Mouse (Mus musculus) activated CD4-positive, CD25-positive, alpha-beta regulatory T cell, adult 9 weeks (primary cell): ENCODE measurements around the gene Tmed1. TPM values are rescaled to one million over a fixed set of nuclear protein-coding genes. Genes with fewer than 3 reads are reported as not detected.

Experiments used
- polyA plus RNA-seq: library from polyadenylated mRNA; unstranded; fragments of 100-300 nt; shearing (Covaris generic); gene quantifications from one replicate; pipeline ENCODE4 v1.2.1, GENCODE M21; 2017

Tmed1 gene
- polyA plus RNA-seq: 6.4 TPM

GRCm38 (mm10) chr9:21509772-21510688 is at the start of gene Tmed1:
TSS of gene Tmed1 (minus strand) at chr9:21510252.

DNA sequence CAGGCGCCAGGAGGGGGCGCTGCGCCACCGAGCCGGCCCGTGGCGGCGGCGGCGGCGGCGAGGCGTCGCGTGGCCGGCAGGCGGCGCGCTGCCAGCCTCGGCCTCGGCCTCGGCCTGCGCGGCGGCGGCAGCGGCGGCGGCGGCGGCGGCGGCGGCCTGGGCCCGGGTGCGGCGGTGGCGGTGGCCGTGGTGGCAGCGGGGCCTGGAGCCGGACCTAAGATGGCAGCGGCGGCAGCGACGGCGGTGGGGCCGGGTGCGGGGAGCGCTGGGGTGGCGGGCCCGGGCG is 36.7 kb upstream of the Tmed1 start, which contains the start of gene Carm1:
Gene Carm1, plus strand, starts transcription at position 106 of the 286 bp plus-strand sequence.

DNA sequence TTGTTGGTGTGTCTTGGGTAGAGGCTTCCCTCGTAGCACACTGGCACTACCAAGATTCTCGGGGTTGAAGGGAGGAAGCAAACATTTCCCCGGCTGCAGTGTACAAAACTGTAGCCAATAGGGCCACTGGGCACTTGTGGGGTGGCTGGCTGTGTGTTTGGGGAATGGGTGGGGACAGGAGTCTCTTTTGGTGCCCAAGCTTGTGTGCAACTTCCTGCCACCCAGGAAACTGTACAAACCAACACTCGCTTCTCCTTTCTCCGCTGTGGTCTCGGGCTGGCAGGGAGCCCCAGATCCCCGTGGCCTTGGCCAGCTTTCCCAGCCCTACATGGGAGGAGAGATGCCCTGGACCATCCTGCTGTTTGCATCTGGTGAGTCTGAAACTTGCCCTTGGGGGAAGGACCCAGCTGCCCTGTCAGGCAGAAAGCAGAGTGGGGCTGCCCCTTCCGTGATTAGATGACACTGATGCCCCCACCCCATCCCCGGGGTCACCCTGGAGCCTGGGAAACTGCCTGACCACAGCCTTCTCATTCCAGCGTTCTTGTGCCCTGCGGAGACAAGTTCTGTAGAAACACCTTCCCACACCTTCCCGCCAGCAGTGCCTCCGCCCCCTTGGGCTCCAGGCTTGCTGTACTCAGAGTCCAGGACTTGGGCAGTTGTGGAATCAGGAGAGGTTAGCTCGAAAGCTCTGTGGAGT is 16.0 kb upstream of the Tmed1 start, which contains the start of gene AB124611:
Gene AB124611, plus strand, starts transcription at position 240 of the 697 bp plus-strand sequence.

Other genes with a start within 250 kb of the Tmed1 start
- 63.6 TPM for gene Atg4d, start 245.0 kb downstream of the Tmed1 start, polyA plus RNA-seq
- 37.6 TPM for gene Kri1, start 222.3 kb downstream of the Tmed1 start, polyA plus RNA-seq
- gene Cdkn2d, start 218.8 kb downstream of the Tmed1 start, polyA plus RNA-seq: 104 TPM
- gene Ap1m2, start 197.9 kb downstream of the Tmed1 start, polyA plus RNA-seq: 2.0 TPM
- 543 TPM for gene Slc44a2, start 189.6 kb downstream of the Tmed1 start, polyA plus RNA-seq
- gene Ilf3, start 142.4 kb downstream of the Tmed1 start, polyA plus RNA-seq: 69.7 TPM
- gene Qtrt1, start 98.4 kb downstream of the Tmed1 start, polyA plus RNA-seq: 35.2 TPM
- 264 TPM for gene Dnm2, start 85.3 kb downstream of the Tmed1 start, polyA plus RNA-seq
- gene AB124611, start 15.9 kb upstream of the Tmed1 start, polyA plus RNA-seq: 32.2 TPM
- gene Carm1, start 36.6 kb upstream of the Tmed1 start, polyA plus RNA-seq: 7.6 TPM
- gene Timm29, start 82.5 kb upstream of the Tmed1 start, polyA plus RNA-seq: 1.9 TPM
- 28.7 TPM for gene Yipf2, start 82.6 kb upstream of the Tmed1 start, polyA plus RNA-seq
- gene Smarca4, start 105.9 kb upstream of the Tmed1 start, polyA plus RNA-seq: 64.6 TPM
- gene Ldlr, start 213.2 kb upstream of the Tmed1 start, polyA plus RNA-seq: 37.3 TPM